Mouse (Mus musculus) right cerebral cortex, postnatal 10 days (tissue): ENCODE measurements around the gene Hyal1.
A peak's percentile ranks its signal among the peaks of the same experiment; 100 is the strongest.

ENCODE experiments used
- DNase-seq, 2 experiments: peaks; one replicate each; pipeline ENCODE4 v3.0.0; 2021; ENCODE audit warnings: low spot score in 2 of 2

The Hyal1 gene

DNA sequence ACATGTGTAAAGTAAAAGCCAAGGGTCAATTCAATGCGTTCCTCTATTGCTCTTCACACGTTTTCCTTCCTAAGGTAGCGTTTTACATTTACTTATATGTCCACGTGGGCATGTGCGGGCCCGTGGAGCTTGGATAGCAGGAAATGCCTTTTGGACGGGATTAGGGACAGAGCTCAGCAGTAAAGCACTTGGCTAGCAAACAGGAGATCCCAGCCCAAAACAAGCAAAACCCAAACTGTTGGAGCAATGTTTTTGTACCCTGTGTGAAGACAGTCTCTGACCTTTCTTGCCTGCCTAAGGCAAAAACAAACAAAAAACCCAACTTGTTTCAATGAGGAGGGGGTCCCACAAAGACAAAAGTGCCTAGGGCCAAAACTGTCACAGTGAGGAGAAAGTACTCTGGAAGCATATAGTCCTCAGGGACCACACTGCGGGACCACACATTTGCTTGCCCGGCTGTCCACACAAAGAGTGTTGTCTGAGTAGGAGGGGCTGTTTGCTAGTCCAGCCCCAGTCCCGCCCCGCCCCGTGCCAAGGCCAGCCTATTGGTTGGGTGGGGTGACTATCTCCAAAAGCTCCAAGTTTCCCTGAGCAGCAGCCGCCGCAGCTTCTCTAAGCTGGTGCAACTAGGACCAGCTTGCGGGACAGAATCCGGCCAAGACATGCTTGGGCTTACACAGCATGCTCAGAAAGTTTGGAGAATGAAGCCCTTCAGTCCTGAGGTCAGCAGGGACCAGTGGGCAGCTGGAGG, at the start of gene Hyal1:
Gene Hyal1 (plus strand): TSS at position 571 of the 751 bp plus-strand sequence.
- peak; percentile 72 to 73 for DNase-seq

DNA sequence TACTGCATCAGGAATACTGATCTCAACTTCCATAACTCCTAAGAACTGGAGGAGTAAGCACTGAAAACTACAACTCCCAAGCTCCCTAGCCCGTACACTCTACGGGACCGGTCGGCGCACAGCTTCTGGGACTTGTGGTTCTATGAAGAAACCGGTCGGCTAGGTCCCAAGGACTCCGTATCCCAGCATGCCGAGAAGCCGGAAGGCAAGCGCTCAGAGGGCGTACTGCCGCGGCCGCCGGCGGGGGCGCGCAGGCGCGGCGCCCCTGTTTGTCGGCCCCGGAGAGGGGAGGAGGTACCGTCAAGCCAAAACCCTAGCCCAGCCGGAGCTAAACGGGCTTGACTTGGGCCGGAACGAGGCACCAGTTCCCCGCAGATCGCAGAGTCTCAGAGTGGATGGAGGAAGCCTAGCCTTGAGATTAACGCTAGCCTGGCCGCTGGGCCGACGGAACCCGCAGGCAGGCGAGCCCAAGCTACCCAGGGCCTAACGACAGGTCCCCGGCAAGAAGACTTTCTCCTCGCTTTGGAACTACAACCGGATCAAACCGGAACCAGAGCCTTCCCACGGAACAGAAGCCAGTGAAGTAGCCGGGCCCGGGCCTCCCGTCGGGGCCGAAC, 42.8 kb upstream of the Hyal1 start, which contains the start of gene Tmem115:
Gene Tmem115 (plus strand): TSS at position 155 of the 617 bp plus-strand sequence.
- DNase-seq, result peak; percentile 96 to 98

DNA sequence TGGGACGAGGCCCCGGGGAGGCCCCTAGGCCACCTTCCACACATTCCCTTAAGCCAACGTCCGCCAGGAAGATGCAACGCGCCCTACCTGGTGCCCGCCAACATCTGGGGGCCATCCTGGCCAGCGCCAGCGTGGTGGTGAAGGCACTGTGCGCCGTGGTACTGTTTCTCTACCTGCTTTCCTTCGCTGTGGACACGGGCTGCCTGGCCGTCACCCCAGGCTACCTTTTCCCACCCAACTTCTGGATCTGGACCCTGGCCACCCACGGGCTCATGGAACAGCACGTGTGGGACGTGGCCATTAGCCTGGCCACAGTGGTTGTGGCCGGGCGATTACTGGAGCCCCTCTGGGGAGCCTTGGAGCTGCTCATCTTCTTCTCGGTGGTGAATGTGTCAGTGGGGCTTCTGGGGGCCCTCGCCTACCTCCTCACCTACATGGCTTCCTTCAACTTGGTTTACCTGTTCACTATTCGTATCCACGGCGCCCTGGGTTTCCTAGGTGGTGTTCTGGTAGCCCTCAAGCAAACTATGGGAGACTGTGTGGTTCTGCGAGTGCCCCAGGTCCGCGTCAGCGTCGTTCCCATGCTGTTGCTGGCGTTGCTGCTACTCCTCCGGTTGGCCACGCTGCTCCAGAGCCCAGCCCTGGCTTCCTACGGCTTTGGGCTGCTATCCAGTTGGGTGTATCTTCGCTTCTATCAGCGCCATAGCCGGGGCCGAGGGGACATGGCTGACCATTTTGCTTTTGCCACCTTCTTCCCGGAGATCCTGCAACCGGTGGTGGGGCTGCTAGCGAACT, 42.1 kb upstream of the Hyal1 start:
- DNase-seq, result no peak

DNA sequence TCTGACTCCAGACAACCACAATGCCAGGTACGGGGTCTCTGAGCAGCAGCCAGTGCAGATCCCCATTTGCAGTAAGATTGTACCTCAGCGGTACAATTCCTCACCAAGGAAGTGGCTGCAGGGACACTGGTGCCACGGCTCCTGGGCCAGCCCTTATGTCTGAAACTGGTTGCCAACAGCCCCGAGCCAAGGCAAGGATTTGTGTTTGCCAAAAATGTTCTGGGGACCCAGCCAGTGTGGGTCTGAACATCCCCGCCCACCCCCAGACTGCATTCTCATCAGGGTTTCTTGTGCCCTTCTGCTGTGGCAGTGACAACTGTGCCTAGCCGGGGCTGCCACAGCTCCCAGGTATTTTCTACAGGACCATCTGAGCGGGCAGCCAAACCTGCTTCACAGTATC, 38.5 kb upstream of the Hyal1 start:
- peak; percentile 73 to 76 for DNase-seq

DNA sequence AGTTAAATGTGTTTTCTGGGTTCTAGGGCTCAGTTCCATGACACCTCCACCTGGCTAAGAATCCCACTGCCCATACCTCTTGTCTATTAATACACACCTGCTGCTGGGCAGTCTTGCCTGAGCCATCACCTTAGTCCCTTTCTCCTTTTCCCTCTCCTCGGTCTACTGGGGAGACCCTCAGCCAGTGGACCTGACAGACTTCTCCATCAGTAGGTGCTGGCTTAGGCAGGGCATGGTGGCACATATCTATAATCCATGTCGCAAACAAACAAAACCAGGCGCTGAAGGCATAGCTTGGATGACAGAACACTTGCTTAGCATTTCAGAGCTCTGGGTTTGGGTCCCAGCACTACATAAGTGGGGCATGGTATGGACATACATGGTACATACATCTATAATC, 38.0 kb upstream of the Hyal1 start:
- no peak for DNase-seq

DNA sequence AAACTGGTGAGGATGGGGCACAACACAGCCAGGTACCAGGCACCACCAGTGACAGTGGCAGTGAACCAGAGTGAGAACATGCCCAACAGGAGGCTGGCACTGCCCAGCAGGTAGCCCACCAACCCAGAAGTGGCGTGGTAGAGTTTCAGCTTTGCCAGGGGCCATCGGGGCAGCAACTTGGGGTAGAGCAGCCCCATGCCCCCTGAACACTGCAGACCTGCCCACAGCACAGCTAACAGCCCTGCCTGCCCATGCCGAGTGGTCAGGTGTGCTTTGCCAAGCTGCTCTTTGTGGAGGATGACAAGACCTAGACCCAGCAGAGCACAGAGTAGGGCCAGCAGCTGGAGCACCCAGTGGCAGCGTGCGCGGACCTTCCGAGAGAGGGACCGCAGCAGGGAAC, 36.8 kb upstream of the Hyal1 start:
- DNase-seq, result no peak

DNA sequence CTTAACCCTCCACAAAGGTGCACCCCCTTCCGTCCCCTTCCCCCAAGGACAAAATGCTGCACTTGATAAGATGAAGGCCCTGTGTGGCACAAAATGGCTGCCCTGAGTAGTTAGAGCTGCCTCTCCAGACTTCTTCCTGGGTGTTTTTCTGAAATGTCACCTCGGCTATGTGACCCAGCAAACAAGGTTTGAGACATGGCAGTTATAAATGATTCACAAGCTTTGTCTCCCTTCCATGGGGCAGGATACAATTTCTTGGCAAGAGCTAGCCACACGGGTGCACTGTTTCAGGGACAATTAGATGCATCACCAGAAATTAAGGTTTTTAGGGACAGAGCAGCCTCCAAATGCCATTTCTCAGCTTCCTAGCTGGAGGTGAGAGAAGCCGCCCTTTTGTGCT, 36.3 kb upstream of the Hyal1 start:
- DNase-seq, result no peak

DNA sequence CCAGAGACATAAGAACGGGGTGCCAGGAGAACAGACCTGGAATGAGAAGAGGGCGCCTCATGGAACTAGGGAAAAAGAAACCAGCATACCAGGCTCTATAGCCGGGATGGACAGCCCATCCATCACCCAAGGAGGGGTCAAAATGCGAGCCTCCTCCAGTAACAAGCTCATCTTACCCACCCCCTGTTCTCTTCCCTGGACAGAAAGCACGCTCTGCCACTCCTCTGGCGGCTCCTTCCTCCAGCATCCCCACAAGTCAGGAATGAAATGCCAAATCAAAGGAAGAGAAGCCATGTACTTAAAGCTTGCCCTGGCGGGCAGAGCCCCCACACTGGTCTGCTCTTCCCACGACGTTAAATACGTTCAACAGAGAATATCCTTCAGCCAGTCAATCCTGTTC, 35.7 kb upstream of the Hyal1 start:
- DNase-seq, result no peak

DNA sequence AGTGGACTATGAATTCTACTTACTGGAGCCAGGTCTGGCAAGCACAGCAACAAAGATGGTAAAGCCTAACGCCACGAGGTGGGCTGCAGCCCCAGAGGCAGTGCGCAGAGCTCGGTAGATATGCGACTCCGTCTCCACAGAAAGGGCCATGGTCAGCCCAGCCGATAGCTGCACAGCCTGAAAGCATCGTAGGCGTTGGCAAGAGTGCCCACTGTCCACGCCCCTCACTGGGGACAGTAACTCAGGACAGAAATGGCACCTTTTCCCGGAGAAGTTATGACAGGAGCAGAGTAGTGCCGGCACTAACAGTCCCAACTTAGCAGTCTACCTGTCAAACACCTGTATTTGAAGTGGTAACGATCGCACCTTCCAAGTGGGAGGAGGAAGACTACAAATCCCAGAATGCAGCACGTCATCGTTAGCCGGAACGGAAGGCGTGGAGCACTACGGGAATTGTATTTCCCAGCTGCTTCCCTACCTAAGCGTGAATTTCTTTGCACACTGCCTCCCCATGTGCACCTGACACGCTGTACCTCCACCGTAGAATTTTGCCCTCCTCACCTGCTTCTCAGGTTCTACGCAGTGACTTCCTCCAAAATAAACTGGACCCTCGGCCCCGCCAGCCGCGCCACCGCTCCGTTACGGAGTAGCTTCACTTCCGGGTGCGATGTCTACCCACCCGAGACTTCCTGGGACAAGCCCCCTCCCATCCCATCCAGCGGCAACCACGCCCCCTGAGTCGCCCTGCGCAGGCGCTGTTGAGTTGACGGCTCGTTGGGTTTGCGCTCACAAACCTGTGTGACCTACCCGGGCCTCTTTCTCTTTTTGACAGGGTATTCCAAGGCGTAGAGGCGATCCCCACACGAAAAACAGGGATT, 35.0 kb upstream of the Hyal1 start, which contains the start of the genes Cyb561d2 and Nprl2:
Gene Cyb561d2 (minus strand): TSS at position 720 of the 878 bp plus-strand sequence.
Gene Nprl2 (plus strand): TSS at position 753 of the 878 bp plus-strand sequence.
- DNase-seq, result peak; percentile 96

DNA sequence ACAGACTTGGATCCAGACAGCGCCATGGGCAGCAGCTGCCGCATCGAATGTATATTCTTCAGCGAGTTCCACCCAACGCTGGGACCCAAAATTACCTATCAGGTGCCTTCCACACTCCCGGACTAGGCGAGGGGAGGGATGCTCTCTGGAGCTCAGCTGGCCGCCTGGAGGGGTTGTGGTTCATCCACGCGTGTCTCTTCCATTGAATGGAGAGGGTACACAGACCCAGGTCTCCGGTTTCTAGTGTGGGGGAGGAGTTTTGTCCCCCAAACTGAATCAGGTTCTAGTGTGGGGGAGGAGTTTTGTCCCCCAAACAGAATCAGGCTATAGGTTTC, 34.4 kb upstream of the Hyal1 start:
- DNase-seq, result no peak

DNA sequence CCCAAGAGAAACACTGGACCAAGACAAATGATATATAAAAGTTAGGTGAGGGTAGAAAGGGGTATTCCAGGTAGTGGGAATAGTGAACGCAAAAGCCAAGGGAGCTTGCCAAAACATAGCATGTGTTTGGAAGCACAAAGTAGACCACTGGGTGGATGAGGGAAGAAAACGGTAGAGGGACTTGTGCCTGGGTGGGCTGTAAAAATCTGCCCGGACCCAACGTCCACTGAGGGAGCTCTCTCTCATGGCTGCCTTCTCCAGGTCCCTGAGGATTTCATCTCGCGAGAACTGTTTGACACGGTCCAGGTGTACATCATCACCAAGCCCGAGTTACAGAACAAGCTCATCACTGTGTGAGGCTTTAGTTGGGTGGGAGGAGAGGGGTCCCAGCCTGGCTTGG, 34.0 kb upstream of the Hyal1 start:
- DNase-seq, result no peak

DNA sequence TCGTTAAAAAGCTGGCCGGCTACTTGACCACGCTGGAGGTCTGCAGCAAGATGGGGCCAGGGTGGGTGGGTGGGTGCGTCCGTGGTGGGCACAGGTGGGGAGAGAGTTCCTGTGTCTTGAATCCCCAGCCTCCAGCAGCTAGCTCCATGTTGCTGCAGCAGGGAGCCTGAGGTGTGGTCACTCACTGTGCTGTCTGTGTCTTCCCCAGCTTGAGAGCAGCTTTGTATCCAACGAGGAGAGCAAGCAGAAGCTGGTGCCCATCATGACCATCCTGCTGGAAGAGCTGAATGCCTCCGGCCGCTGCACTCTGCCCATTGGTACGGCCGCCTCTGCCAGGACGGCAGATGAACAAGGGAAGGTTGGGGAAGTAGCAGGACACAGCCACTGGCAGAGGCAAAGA, 33.4 kb upstream of the Hyal1 start:
- no peak for DNase-seq

DNA sequence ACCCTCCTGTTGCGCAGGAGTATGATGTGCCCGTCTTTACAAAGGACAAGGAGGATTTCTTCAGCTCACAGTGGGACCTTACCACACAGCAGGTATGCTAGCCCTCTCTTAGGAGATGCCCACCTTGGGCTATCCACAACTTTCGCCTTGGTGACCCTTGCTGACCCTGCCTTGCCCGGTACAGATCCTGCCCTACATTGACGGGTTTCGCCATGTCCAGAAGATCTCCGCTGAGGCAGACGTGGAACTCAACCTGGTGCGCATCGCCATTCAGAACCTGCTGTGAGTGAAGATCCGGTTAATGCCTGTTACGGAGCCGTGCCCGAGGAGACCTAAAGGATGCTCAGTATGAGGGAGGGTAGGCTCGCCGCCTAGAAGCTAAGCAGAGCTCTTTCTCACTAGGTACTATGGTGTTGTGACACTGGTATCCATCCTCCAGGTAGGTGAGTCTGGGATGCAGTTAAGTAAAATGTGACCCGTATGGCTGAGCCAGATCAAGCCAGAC, 32.5 kb upstream of the Hyal1 start:
- no peak for DNase-seq

DNA sequence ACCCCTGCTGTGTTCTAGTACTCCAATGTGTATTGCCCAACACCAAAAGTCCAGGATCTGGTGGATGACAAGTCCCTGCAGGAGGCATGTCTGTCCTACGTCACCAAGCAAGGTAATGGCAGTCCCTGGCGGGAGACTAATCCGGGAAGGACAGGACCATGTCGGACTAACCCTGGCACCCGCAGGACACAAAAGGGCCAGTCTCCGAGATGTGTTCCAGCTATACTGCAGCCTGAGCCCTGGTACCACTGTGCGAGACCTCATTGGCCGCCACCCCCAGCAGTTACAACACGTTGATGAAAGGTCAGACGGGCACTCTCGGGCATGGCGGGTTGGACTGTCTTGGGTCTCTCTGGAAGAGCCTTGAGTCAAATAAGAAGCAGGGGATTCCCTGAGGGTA, 32.0 kb upstream of the Hyal1 start:
- no peak for DNase-seq

DNA sequence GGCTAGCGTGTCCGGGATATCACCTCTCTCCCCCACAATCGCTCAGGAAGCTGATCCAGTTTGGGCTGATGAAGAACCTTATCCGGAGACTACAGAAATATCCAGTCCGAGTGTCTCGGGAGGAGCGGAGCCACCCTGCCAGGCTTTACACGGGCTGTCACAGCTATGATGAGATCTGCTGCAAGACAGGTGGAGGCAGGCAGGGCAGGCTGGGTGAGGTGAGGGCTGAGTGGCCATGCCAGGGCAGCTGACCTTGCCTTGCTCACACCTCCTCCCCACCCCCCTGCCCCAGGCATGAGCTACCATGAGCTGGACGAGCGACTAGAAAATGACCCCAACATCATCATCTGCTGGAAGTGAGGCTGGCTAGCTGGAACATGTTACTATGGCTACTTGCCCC, 31.5 kb upstream of the Hyal1 start:
- no peak for DNase-seq

DNA sequence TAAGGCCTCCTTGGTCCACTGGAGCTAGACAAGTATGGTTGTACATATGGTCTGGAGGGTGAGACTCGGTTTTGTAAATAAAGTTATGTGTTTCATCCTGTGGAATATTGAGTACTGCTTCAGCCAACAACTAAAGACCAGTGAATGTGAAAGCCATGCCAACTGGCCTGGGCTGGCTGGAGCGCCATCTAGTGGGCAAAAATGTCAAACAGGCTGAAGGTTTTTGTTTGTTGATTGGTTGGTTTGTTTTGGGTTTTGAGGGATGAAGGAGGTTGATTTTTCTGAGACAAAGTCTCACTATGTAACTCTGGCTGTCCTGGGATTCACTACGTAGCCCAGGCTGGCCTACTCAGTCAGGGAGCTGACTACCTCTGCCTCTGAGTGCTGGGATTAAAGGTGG, 31.1 kb upstream of the Hyal1 start:
- peak in 1 of 2 experiments; percentile 78 for DNase-seq

DNA sequence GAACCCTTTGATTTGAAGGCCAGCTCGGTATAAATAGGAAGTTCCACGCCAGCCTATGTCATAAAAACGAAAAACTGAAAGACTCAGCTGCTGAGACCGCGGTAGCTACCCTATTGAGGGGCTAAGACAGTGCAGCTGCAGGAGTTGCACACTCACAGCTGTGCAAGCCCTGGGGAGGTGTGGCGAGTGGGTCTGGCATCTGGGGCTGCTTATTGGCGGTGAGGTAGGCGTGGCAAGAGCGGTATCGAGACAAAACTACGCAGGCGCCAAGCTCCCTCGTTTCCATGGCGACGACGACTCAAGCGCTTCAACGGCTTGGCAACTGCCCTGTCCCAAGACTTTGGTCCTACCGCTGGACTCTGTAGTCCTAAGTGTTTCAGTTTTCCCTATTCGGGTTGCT, 29.7 kb upstream of the Hyal1 start, which contains the start of gene Zmynd10:
Gene Zmynd10 (plus strand): TSS at position 273 of the 400 bp plus-strand sequence.
- DNase-seq, result peak; percentile 94

DNA sequence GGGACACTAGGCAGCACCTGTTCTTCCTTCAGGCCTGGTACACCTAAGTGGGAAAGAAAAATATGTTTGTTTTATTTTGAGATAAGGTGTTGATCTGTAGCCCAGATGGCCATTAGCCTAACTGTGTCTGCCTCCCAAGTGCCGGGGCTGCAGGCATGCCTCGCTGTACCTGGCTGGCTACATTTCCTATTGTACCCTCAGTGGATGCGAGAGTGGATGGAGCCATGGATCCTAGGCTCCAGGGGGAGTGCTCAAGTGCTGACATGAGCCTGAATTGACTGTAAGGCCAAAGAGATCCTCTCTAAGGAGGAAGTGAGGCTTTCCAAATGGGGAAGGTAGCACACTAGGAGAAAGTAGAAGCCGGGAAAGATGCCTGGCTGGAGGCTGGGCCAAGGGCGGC, 28.8 kb upstream of the Hyal1 start:
- no peak for DNase-seq

DNA sequence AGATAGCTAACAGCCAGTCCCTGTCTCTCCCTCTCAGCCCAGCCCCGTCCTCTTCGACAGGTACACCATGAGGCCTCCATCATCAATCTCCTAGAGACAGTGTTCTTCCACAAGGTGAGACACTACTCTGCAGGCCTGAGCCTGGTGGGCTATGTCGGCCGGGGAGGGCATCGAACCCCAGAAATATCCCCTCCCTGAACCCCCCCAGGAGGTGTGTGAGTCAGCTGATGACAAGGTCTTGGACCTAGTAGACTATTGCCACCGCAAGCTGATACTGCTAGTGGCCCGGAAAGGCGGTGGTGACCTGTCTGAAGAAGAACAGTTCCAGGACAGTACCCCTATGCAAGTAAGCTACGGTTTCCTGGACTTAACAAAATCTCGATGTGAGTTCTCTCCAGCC, 27.9 kb upstream of the Hyal1 start:
- no peak for DNase-seq

DNA sequence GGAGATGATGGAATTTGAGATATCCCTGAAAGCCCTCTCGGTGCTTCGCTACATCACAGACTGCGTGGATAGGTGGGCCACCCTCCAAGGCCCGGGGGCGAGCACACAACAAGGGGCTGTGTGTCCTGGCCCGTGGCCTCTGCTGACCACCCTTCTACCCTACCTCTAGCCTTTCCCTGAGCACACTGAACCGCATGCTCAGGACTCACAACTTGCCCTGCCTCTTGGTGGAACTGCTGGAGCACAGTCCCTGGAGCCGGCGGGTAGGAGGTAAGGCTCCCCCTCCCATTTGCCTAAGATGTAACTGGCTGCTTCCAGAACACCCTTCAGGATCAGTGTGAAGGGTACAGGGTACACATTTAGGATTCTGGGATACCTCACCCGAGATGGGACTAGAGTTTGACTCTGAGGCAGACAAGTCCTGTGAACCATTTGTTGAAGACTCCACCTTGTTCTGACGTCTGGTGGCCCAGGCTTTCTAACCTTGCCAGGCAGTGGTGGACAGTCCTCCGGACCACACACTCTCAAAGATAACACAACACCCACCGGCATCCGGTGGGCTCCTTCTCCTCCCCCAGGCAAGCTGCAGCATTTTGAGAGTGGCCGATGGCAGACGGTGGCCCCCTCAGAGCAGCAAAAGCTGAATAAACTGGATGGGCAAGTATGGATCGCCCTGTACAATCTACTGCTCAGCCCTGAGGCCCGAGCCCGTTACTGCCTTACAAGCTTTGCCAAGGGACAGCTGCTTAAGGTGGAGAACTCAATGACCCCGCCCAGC, 27.2 kb upstream of the Hyal1 start:
- DNase-seq, result no peak
